Mouse (Mus musculus): ENCODE data around the gene Zfp362. TPM values are rescaled to one million over a fixed set of nuclear protein-coding genes. Genes with fewer than 3 reads are reported as not detected.

The Zfp362 gene
- polyA plus RNA-seq, 2 experiments: 6.2 to 7.6 TPM

- no peak for ATAC-seq (ENCODE audit: insufficient read depth)
- Histone ChIP-seq H3K9me3 (ENCODE audit: control insufficient read depth, low read length) (no peaks in the 10 kb centered on the region), H3K4me3 (ENCODE audit: insufficient read depth in 1 of 2, low read depth in 2 of 2, low read length in 2 of 2) (no peak overlapping the region), H3K4me2 (ENCODE audit: low read depth) (no peak overlapping the region), H3K9ac (replicated peaks) (no peak overlapping the region), H3K27ac (no peak overlapping the region), H3K4me1 (replicated peaks; ENCODE audit: control insufficient read depth in 2 of 2, insufficient read depth in 2 of 2, low read length in 1 of 2) (no peaks in the 10 kb centered on the region; a peak in 1 of 4 replicates), H3K27me3 (ENCODE audit: control insufficient read depth, insufficient read depth, low read length) (no peaks in the 10 kb centered on the region), H3K36me3 (replicated peaks; ENCODE audit: control insufficient read depth, insufficient read depth, low read depth) (no peaks in the 10 kb centered on the region)
- DNase-seq (ENCODE audit: low read depth in 3 of 3, low spot score in 3 of 3): no peak
- 81% methylated on average over 20 of the region's 20 CpGs for WGBS (ENCODE audit: insufficient replicate concordance)
- TF ChIP-seq EP300 (IDR thresholded peaks at IDR 0.05; ENCODE audit: low read depth) (no peak), CTCF (IDR thresholded peaks at IDR 0.05; ENCODE audit: low read depth) (no peak)
Measured at GRCm38 (mm10) chr4:128766929-128767328, 38.9 kb downstream of the Zfp362 start.

DNA sequence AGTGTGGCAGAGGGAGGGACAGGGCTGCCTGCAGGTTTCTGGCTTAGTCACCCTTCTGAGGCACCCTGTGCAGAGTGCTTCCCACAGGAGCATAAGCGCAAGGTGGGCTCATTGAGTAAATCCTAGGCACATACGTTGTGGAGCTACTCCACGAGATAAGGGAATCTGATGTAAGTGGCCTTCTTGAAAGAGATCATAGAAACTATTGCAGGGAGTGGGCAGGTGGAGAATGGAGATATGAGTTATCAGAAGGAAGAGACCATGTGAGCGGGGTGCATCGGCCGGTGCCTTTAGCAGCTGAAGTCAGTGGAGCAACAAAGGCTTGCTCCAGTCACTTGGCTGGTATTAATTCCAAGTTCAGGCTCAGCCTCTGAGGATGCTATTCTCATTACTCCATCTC, 45.8 kb downstream of the Zfp362 start:
- Histone ChIP-seq H3K9ac (replicated peaks) (no peak overlapping the region), H3K4me2 (ENCODE audit: low read depth) (peak overlapping the region; percentile 19; the same call in 1 of the 2 replicates), H3K9me3 (ENCODE audit: control insufficient read depth, low read length) (no peaks in the 10 kb centered on the region), H3K36me3 (replicated peaks; ENCODE audit: control insufficient read depth, insufficient read depth, low read depth) (no peaks in the 10 kb centered on the region), H3K4me3 (ENCODE audit: insufficient read depth in 1 of 2, low read depth in 2 of 2, low read length in 2 of 2) (no peak overlapping the region), H3K27me3 (ENCODE audit: control insufficient read depth, insufficient read depth, low read length) (no peaks in the 10 kb centered on the region), H3K4me1 (replicated peaks; ENCODE audit: control insufficient read depth in 2 of 2, insufficient read depth in 2 of 2, low read length in 1 of 2) (peaks cover 8 to 11% of the 10 kb centered on the region in 2 experiments), H3K27ac (no peak overlapping the region)
- peak; percentile 88 for ATAC-seq (ENCODE audit: insufficient read depth)
- no peak for TF ChIP-seq CTCF (IDR thresholded peaks at IDR 0.05; ENCODE audit: low read depth)
- peak; percentile 79 for TF ChIP-seq EP300 (IDR thresholded peaks at IDR 0.05; ENCODE audit: low read depth)
- WGBS (ENCODE audit: insufficient replicate concordance): 19% methylated on average over 6 of the region's 6 CpGs
- peak; percentile 38 to 52 (median 48) for DNase-seq (ENCODE audit: low read depth in 3 of 3, low spot score in 3 of 3)

DNA sequence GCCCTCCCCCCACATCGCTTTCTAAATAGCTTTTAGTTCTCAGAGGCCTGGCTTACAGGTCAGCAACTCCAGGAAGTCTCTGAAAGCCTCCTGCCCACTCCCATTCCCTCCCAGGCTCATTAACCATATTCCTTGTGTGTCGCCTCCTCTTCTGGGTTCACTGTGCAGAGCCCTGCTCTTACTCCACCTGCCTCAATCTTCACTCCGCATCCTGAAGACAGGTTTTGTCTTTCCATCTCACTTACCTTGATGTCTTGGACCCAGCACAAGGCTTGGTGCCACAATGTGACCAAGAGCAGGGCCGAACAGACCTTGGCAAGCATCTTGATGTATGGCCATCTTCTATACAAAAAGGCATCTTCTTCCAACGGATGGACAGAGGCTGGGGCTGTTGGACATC, 46.6 kb downstream of the Zfp362 start:
- 77% methylated on average over 5 of the region's 5 CpGs for WGBS (ENCODE audit: insufficient replicate concordance)
- Histone ChIP-seq H3K27ac (no peak overlapping the region), H3K4me3 (ENCODE audit: insufficient read depth in 1 of 2, low read depth in 2 of 2, low read length in 2 of 2) (no peak overlapping the region), H3K9me3 (ENCODE audit: control insufficient read depth, low read length) (no peaks in the 10 kb centered on the region), H3K9ac (replicated peaks) (no peak overlapping the region), H3K36me3 (replicated peaks; ENCODE audit: control insufficient read depth, insufficient read depth, low read depth) (no peaks in the 10 kb centered on the region), H3K4me2 (ENCODE audit: low read depth) (no peak overlapping the region), H3K4me1 (replicated peaks; ENCODE audit: control insufficient read depth in 2 of 2, insufficient read depth in 2 of 2, low read length in 1 of 2) (peaks cover 8 to 11% of the 10 kb centered on the region in 2 experiments), H3K27me3 (ENCODE audit: control insufficient read depth, insufficient read depth, low read length) (no peaks in the 10 kb centered on the region)
- TF ChIP-seq CTCF (IDR thresholded peaks at IDR 0.05; ENCODE audit: low read depth): no peak
- no peak for TF ChIP-seq EP300 (IDR thresholded peaks at IDR 0.05; ENCODE audit: low read depth)
- DNase-seq (ENCODE audit: low read depth in 3 of 3, low spot score in 3 of 3) (no peak), ATAC-seq (ENCODE audit: insufficient read depth) (no peak)

GRCm38 (mm10) chr4:128755900-128756299, 49.9 kb downstream of the Zfp362 start:
- peaks cover 17% of the 10 kb centered on the region for H3K36me3 ChIP-seq (replicated peaks; ENCODE audit: control insufficient read depth, insufficient read depth, low read depth)
- H3K9ac ChIP-seq (replicated peaks): no peak overlapping the region
- no peaks in the 10 kb centered on the region for H3K27me3 ChIP-seq (ENCODE audit: control insufficient read depth, insufficient read depth, low read length)
- DNase-seq (ENCODE audit: low read depth in 3 of 3, low spot score in 3 of 3) (no peak), ATAC-seq (ENCODE audit: insufficient read depth) (no peak)
- no peak overlapping the region for H3K27ac ChIP-seq
- no peak overlapping the region for H3K4me2 ChIP-seq (ENCODE audit: low read depth)
- H3K9me3 ChIP-seq (ENCODE audit: control insufficient read depth, low read length): no peaks in the 10 kb centered on the region
- H3K4me1 ChIP-seq (replicated peaks; ENCODE audit: control insufficient read depth in 2 of 2, insufficient read depth in 2 of 2, low read length in 1 of 2): peaks cover 8 to 11% of the 10 kb centered on the region in 2 experiments
- TF ChIP-seq EP300 (IDR thresholded peaks at IDR 0.05; ENCODE audit: low read depth) (no peak), CTCF (IDR thresholded peaks at IDR 0.05; ENCODE audit: low read depth) (no peak)
- no peak overlapping the region for H3K4me3 ChIP-seq (ENCODE audit: insufficient read depth in 1 of 2, low read depth in 2 of 2, low read length in 2 of 2)
- WGBS (ENCODE audit: insufficient replicate concordance): 69% methylated on average over 7 of the region's 7 CpGs

GRCm38 (mm10) chr4:128755064-128755463, 50.8 kb downstream of the Zfp362 start, which contains the start of gene A3galt2:
Gene A3galt2, plus strand, starts transcription at chr4:128755364.
- TF ChIP-seq EP300 (IDR thresholded peaks at IDR 0.05; ENCODE audit: low read depth) (no peak), CTCF (IDR thresholded peaks at IDR 0.05; ENCODE audit: low read depth) (no peak)
- Histone ChIP-seq H3K27me3 (ENCODE audit: control insufficient read depth, insufficient read depth, low read length) (no peaks in the 10 kb centered on the region), H3K9ac (replicated peaks) (no peak within 1 kb of the TSS), H3K27ac (no peak within 1 kb of the TSS), H3K4me3 (ENCODE audit: insufficient read depth in 1 of 2, low read depth in 2 of 2, low read length in 2 of 2) (no peak within 1 kb of the TSS), H3K4me1 (replicated peaks; ENCODE audit: control insufficient read depth in 2 of 2, insufficient read depth in 2 of 2, low read length in 1 of 2) (peaks cover 3 to 4% of the 10 kb centered on the region in 2 experiments; a peak in 3 of 4 replicates), H3K4me2 (ENCODE audit: low read depth) (no peak within 1 kb of the TSS), H3K9me3 (ENCODE audit: control insufficient read depth, low read length) (no peaks in the 10 kb centered on the region), H3K36me3 (replicated peaks; ENCODE audit: control insufficient read depth, insufficient read depth, low read depth) (peaks cover 20% of the 10 kb centered on the region)
- ATAC-seq (ENCODE audit: insufficient read depth) (no peak), DNase-seq (ENCODE audit: low read depth in 3 of 3, low spot score in 3 of 3) (no peak)
- WGBS (ENCODE audit: insufficient replicate concordance): 61% methylated on average over 3 of the region's 3 CpGs
